Mouse (Mus musculus) intestine, postnatal 0 days (tissue): Measurements from ENCODE around the gene Opn1sw. TPM values are rescaled to one million over a fixed set of nuclear protein-coding genes. Genes with fewer than 3 reads are reported as not detected.

ENCODE experiments used
- ATAC-seq: fragments of 200-750 bp; cut with Nextera tagmentation; 2 replicates; pipeline ENCODE4 v1.8.0; 2017; ENCODE audit warnings: mild to moderate bottlenecking, moderate TSS enrichment, moderate library complexity
- H3K27ac ChIP-seq: fragments of 300-500 bp; sonication (generic); 2 replicates; pipeline ENCODE4 v1.5.1; 2014; ENCODE audit warnings: mild to moderate bottlenecking, low read depth, low read length, moderate library complexity
- H3K27me3 ChIP-seq: fragments of 300-500 bp; sonication (generic); replicated peaks from 2 replicates; pipeline ENCODE4 v1.6.1; 2014; ENCODE audit warnings: low read length, mixed read lengths; ENCODE audit not compliant: control insufficient read depth, insufficient read depth
- H3K36me3 ChIP-seq: fragments of 300-500 bp; sonication (generic); 2 replicates; pipeline ENCODE4 v1.6.1; 2014; ENCODE audit warnings: mild to moderate bottlenecking, moderate library complexity; ENCODE audit not compliant: control insufficient read depth, insufficient read depth
- H3K4me1 ChIP-seq: fragments of 300-500 bp; sonication (generic); replicated peaks from 2 replicates; pipeline ENCODE4 v1.6.1; 2014; ENCODE audit warnings: antibody characterized with exemption, low read length, mixed read lengths; ENCODE audit not compliant: control insufficient read depth, insufficient read depth
- H3K4me2 ChIP-seq: fragments of 300-500 bp; sonication (generic); replicated peaks from 2 replicates; pipeline ENCODE4 v1.6.1; 2014; ENCODE audit warnings: low read depth, mild to moderate bottlenecking, moderate library complexity
- H3K4me3 ChIP-seq: fragments of 300-500 bp; sonication (generic); 2 replicates; pipeline ENCODE4 v1.5.1; 2014; ENCODE audit warnings: low read depth, low read length
- H3K9ac ChIP-seq: fragments of 300-500 bp; sonication (generic); 2 replicates; pipeline ENCODE4 v1.6.1; 2014; ENCODE audit warnings: mild to moderate bottlenecking, low read depth, low read length
- H3K9me3 ChIP-seq: fragments of 300-500 bp; sonication (generic); 2 replicates; pipeline ENCODE4 v1.6.1; 2016; ENCODE audit warnings: mixed run types; ENCODE audit not compliant: control insufficient read depth
- CTCF ChIP-seq: sonication (generic); IDR thresholded peaks from 2 replicates; pipeline ENCODE4 v1.5.1; 2016; ENCODE audit warnings: low read depth, mild to moderate bottlenecking, control low read depth, antibody characterized with exemption, moderate library complexity
- WGBS: fragments of 180-500 bp; shearing (Covaris S2); extraction: QIAGEN DNeasy Blood & Tissue Kit; methylation state at CpG from one replicate; pipeline ENCODE4 v1.1.7; 2014; 5-methylcytosine and 5-hydroxymethylcytosine counted together
- polyA plus RNA-seq: library from polyadenylated mRNA; unstranded; fragments of >200 nt; fragmentation: Nextera tagmentation; extraction: Ambion mirVana; gene quantifications from 2 replicates; pipeline ENCODE4 v1.2.1, GENCODE M21; 2015

The Opn1sw gene
- polyA plus RNA-seq, 1 experiment from 2014 or later: 0.13 TPM

DNA sequence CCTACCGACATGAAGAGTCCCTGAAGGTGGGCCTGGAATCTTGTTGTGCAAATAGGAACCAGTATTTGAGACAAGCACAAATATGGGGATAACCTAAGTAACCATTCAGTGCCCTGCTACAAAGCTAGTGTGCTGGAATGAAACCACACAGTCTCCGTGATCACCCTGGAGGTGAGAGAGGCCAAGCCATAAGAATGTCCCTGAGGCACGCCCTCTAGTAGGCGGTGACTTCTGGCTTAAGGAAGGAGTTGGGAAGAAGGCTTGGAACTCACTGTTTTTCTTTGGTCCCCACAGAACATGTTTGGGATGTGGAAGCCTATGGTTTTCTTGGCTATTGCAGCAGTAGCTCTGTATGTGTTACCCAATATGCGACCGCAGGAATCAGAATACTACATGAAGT is 38.1 kb upstream of the Opn1sw start:
- TF ChIP-seq CTCF: no peak
- Histone ChIP-seq H3K4me1 (no peaks in the 10 kb centered on the region), H3K27ac (no peak overlapping the region), H3K9ac (no peak overlapping the region), H3K36me3 (no peaks in the 10 kb centered on the region), H3K27me3 (no peaks in the 10 kb centered on the region), H3K4me2 (no peak overlapping the region), H3K4me3 (no peak overlapping the region), H3K9me3 (no peaks in the 10 kb centered on the region)
- 65% methylated on average over 6 of the region's 6 CpGs for WGBS
- no peak for ATAC-seq

DNA sequence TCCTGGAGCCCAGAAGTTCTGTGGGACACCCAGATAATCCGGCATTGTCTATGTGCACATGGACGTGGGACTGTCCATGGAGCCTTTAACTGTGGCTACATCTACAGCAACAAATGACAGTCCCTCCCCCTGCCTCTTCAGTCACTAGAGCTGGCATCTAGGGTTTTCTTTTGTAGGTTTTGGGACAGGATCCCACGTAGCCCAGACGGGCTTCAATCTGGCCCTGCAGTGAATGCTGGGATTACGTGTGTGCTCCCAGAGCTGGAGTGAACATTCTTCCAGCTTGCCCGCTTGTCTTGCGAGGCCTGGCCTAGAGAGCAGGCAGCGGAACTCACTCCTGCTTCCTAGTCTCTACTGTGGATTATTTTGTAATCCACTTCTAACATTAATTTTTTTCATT is 36.9 kb upstream of the Opn1sw start:
- Histone ChIP-seq H3K27ac (no peak overlapping the region), H3K9me3 (no peaks in the 10 kb centered on the region), H3K4me3 (no peak overlapping the region), H3K4me1 (no peaks in the 10 kb centered on the region), H3K27me3 (no peaks in the 10 kb centered on the region), H3K36me3 (no peaks in the 10 kb centered on the region), H3K4me2 (no peak overlapping the region), H3K9ac (no peak overlapping the region)
- no peak for ATAC-seq
- TF ChIP-seq CTCF: no peak
- WGBS: 88% methylated on average over 8 of the region's 8 CpGs

DNA sequence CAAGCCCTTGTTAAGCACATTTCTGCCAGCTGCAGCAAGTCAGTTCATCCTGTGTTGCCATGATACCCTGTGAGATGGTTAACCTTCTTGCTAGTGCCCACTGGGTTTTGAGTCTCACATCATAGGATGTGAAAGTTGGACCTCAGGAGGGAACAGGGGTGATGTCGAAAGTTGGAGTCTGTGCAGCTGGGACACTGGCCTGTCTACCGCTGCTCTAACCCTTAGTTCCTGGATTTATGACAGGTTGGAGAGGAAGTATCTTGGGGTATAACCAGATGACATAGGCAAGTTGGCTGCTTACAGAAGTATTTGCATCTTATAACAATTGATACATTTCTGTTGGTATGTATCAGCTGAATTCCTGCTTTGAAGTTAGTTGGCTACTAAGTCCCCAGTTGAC is 32.3 kb upstream of the Opn1sw start:
- 86% methylated on average over 2 of the region's 2 CpGs for WGBS
- TF ChIP-seq CTCF: no peak
- no peaks in the 10 kb centered on the region for H3K36me3 ChIP-seq
- H3K27me3 ChIP-seq: no peaks in the 10 kb centered on the region
- H3K4me1 ChIP-seq: no peaks in the 10 kb centered on the region
- no peak for ATAC-seq
- H3K9me3 ChIP-seq: no peaks in the 10 kb centered on the region
- H3K9ac ChIP-seq: no peak overlapping the region
- no peak overlapping the region for H3K27ac ChIP-seq
- no peak overlapping the region for H3K4me3 ChIP-seq
- H3K4me2 ChIP-seq: no peak overlapping the region

DNA sequence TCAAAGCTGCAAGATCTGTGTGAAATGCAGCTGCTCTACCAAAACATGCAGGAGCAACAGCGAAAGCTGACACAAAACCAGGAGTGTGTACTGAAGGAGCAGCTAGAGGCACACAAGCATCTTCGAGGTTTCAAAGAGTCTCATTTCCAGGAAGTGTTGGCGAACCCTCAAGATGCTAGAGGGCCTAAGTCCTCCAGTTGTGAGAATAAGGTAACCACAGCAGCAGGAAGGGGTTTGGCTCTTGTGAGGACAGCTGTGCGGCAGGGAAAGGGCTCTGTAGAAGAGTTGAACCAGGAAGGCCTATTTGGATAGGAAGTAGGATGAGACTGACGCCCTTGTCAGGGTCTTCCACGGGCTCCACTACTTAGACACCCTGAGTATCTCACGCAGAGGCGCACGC is 27.2 kb upstream of the Opn1sw start:
- TF ChIP-seq CTCF: no peak

DNA sequence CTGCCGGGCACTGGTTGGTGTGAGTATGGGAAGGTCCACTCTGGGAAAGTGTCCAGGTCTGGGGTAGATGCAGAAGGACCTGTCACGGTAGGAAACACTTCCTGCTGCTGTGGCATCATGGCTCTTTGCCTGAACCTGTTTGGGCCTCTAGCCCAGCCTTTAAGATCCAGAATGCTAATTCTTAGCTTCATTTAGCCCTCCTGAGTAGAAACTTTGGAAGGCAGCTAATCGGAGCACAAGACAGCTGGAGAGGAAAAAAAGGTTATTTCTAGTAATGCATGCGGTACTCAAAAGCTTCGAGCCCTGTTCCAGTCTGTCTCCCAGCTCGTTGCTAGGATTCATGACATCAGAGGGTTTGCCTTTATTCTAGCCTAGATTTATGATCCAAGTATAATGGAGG is 18.1 kb upstream of the Opn1sw start:
- Histone ChIP-seq H3K36me3 (no peaks in the 10 kb centered on the region), H3K4me1 (no peaks in the 10 kb centered on the region), H3K4me2 (no peak overlapping the region), H3K9ac (no peak overlapping the region), H3K27ac (no peak overlapping the region), H3K27me3 (peaks cover 17% of the 10 kb centered on the region), H3K4me3 (no peak overlapping the region), H3K9me3 (no peaks in the 10 kb centered on the region)
- WGBS: 78% methylated on average over 6 of the region's 6 CpGs
- no peak for TF ChIP-seq CTCF
- no peak for ATAC-seq

More for the DNA sequence above, 27.2 kb upstream of the Opn1sw start:
- no peak for ATAC-seq
- Histone ChIP-seq H3K4me1 (no peaks in the 10 kb centered on the region), H3K4me2 (no peak overlapping the region), H3K27ac (no peak overlapping the region), H3K9me3 (no peaks in the 10 kb centered on the region), H3K4me3 (no peak overlapping the region), H3K36me3 (no peaks in the 10 kb centered on the region), H3K27me3 (no peaks in the 10 kb centered on the region), H3K9ac (no peak overlapping the region)
- 80% methylated on average over 9 of the region's 9 CpGs for WGBS

DNA sequence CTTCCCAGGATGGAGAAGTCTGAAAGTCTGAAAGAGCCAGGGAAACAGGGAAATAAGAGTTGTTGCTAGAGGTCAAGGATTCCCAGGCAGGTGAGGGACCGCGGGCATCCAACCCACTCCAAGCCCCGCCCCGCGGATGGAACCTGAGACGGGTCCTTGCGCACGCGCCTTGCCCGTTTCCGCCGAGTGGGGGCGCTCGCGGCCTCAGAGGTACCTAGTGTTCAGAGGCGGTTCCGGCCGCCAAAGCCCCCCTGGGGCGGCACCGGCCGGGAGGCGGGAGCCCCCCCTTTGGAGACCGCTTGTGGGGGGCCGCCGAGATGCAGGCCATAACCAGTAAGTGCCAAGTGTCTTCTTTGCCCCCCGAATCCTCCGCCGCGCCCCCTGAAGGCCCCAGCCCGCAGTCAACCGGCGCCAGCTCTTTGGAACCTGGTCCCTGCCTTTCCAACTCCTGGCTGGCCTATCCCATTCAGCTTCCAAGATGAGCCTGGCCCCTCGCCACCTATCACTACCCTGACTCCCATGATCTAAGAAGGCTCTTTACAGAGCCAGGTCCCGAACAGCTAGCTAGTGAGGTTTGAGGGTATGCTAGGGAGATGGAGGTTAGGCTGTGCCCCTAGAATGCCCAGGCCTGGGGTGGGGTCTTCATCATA is 14.6 kb upstream of the Opn1sw start:
- no peaks in the 10 kb centered on the region for H3K4me1 ChIP-seq
- H3K36me3 ChIP-seq: no peaks in the 10 kb centered on the region
- no peak overlapping the region for H3K9ac ChIP-seq
- no peak overlapping the region; the same call in 1 of the 2 replicates for H3K4me3 ChIP-seq
- H3K27me3 ChIP-seq: peaks cover 17% of the 10 kb centered on the region
- no peaks in the 10 kb centered on the region for H3K9me3 ChIP-seq
- H3K4me2 ChIP-seq: no peak overlapping the region; the same call in 1 of the 2 replicates
- ATAC-seq: no peak
- no peak overlapping the region for H3K27ac ChIP-seq
- WGBS: 11% methylated on average over 34 of the region's 34 CpGs
- TF ChIP-seq CTCF: 0 out of 2 replicates have a peak, but pooled peaks have one; percentile 31
